Mouse (Mus musculus) T-helper 2 cell (primary cell): ENCODE data around the gene Klhl32.
"Not testable (repeated sequence)": the region's sequence is repeated elsewhere in the genome, so short reads cannot be mapped to it uniquely, and the experiment has no call there.

Experiments
- in situ Hi-C: fragments of 300-600 bp; cut with MboI, MseI; formaldehyde crosslinking; loops from one replicate; pipeline ENCODE4 v1.15.1; 2025; ENCODE audit warnings: high pct_unique_total_duplicates

The Klhl32 gene

GRCm38 (mm10) chr4:24850401-24851325, at the start of gene Klhl32:
TSS of gene Klhl32 (minus strand) at chr4:24851124.
- in situ Hi-C loops: no loop called here

- in situ Hi-C loops: loop anchor here (10.0 kb wide), 2 partner anchors 174 to 294 kb away; no protein-coding TSS in a partner anchor
These were observed 48.2 kb upstream of the Klhl32 start for GRCm38 (mm10) chr4:24899146-24899545.

- in situ Hi-C loops: loop anchor here (10.0 kb wide), 2 partner anchors 174 to 294 kb away; no protein-coding TSS in a partner anchor
These were observed 47.7 kb upstream of the Klhl32 start for GRCm38 (mm10) chr4:24898636-24899035.

GRCm38 (mm10) chr4:24897851-24898515, 47.1 kb upstream of the Klhl32 start, which contains the start of gene Ndufaf4:
TSS of gene Ndufaf4 (plus strand) at chr4:24898083.
- in situ Hi-C loops: loop anchor here (10.0 kb wide), 2 partner anchors 173 to 293 kb away; no protein-coding TSS in a partner anchor

GRCm38 (mm10) chr4:24897351-24897750, 46.4 kb upstream of the Klhl32 start:
- in situ Hi-C loops: loop anchor here (10.0 kb wide), 2 partner anchors 173 to 293 kb away; no protein-coding TSS in a partner anchor

GRCm38 (mm10) chr4:24896829-24897228, 45.9 kb upstream of the Klhl32 start:
- in situ Hi-C loops: loop anchor here (10.0 kb wide), 2 partner anchors 172 to 292 kb away; no protein-coding TSS in a partner anchor

- in situ Hi-C loops: loop anchor here (10.0 kb wide), 2 partner anchors 170 to 290 kb away; no protein-coding TSS in a partner anchor
These were observed 43.7 kb upstream of the Klhl32 start for GRCm38 (mm10) chr4:24894625-24895024.

GRCm38 (mm10) chr4:24892293-24892692, 41.4 kb upstream of the Klhl32 start:
- in situ Hi-C loops: loop anchor here (10.0 kb wide), 2 partner anchors 167 to 287 kb away; no protein-coding TSS in a partner anchor

GRCm38 (mm10) chr4:24889386-24889785, 38.5 kb upstream of the Klhl32 start:
- in situ Hi-C loops: not testable (repeated sequence)

GRCm38 (mm10) chr4:24869230-24869629, 18.3 kb upstream of the Klhl32 start:
- in situ Hi-C loops: no loop called here

- in situ Hi-C loops: no loop called here
These were observed 14.8 kb upstream of the Klhl32 start for GRCm38 (mm10) chr4:24865691-24866090.

- in situ Hi-C loops: no loop called here
These were observed 3.5 kb downstream of the Klhl32 start for GRCm38 (mm10) chr4:24847406-24847805.

- in situ Hi-C loops: no loop called here
These were observed 5.4 kb downstream of the Klhl32 start for GRCm38 (mm10) chr4:24845546-24845945.

GRCm38 (mm10) chr4:24838567-24838966, 12.4 kb downstream of the Klhl32 start:
- in situ Hi-C loops: no loop called here

GRCm38 (mm10) chr4:24835555-24835954, 15.4 kb downstream of the Klhl32 start:
- in situ Hi-C loops: no loop called here

- in situ Hi-C loops: no loop called here
These were observed 42.6 kb downstream of the Klhl32 start for GRCm38 (mm10) chr4:24808316-24808715.

- in situ Hi-C loops: no loop called here
These were observed 49.0 kb downstream of the Klhl32 start for GRCm38 (mm10) chr4:24801881-24802280.

- in situ Hi-C loops: no loop called here
These were observed 49.6 kb downstream of the Klhl32 start for GRCm38 (mm10) chr4:24801343-24801742.

GRCm38 (mm10) chr4:24800345-24800936, 50.5 kb downstream of the Klhl32 start:
- in situ Hi-C loops: no loop called here

GRCm38 (mm10) chr4:24799037-24799436, 51.9 kb downstream of the Klhl32 start:
- in situ Hi-C loops: no loop called here

GRCm38 (mm10) chr4:24797868-24798267, 53.1 kb downstream of the Klhl32 start:
- in situ Hi-C loops: no loop called here

GRCm38 (mm10) chr4:24797280-24797679, 53.6 kb downstream of the Klhl32 start:
- in situ Hi-C loops: no loop called here
